Mouse (Mus musculus) kidney, postnatal 25 days (tissue): ENCODE results near the gene Muc4.

ENCODE experiments used
- DNase-seq, 2 experiments: peaks; one replicate each; pipeline ENCODE4 v3.0.0; 2021; ENCODE audit warnings: mixed read lengths in 2 of 2

Muc4 gene

DNA sequence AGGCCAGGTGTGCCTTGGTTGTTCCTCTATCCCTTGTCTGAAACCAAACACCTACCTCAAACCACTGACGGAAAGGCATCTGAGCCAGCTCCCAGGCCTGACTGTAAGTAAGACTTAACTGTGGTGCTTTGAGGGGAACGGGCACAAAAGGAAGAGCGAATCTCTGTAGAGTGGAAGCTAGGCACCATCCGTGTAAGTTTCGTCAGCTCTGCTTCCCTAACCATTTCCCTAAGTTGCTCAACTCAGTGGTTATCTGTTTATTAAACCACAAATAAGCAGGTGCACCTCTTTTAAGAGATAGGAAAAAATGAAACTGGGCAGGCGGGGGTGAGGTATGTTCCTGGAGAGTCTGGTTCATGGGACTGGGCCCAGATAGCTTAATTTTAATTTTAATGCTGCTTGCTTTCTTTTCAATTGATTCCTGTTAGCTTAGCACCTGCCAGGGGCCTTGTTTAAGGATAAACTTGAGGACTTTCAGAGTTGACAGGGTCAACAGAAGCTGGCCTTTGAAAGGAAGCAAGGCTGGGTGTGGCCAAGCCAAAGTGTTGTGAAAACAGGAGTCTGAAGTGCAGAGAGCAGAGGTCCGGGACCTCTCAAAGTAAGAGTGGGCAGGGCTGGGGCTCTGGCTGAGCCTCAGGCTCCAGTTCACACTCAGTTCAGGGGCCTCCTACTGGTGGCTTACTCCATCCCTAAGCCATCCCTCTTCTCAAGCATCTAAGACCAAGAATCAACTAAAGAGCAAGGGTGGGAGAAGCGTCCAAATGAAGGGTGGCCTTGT, 71.9 kb downstream of the Muc4 start:
- DNase-seq, result peak; percentile 40 to 66

DNA sequence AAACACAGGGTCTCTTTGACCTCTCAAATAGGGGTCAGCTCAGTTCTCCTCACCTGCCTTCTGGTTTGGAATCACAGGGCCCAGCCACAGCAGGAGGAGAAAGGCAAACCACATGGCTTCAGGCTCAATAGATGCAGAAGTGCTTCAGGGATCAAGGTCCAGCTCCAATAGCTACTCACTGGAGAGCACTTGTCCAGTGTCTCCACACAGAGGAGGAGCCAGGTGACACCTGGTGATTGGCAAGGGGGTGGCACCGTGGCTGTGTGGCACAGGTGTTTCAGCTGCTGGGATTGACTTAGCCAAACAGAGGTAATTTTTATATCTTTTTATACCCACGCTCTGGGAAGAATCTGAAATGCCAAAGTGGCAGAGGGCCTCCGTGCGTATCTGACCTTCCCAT, 74.6 kb downstream of the Muc4 start, which contains the start of gene Smbd1:
Gene Smbd1 (minus strand): TSS at position 157 of the 400 bp plus-strand sequence.
- no peak for DNase-seq

GRCm38 (mm10) chr16:32812888-32813361, 77.2 kb downstream of the Muc4 start:
- DNase-seq, result peak; percentile 88 to 95

DNA sequence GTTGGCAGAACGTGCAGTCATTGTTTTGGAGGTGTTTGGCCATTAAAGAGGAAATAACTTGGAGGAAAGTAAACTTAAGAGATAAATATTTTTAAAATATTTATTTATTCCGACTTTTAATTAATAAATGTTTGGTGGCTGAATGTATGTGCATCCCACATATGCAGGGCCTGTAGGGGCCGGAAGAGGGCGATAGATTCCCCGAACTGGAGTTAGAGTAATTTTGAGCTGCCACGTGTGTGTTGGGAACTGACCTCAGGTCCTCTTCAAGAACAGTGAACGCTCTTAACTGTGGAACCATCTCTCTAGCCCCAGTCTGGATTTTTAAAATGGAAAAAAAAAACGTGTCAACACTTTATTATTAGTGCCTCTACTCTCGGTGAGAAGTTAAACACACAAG, 77.7 kb downstream of the Muc4 start:
- peak in 1 of 2 experiments; percentile 21 for DNase-seq

- no peak for DNase-seq
Observed at GRCm38 (mm10) chr16:32813771-32814170, 78.1 kb downstream of the Muc4 start.

- peak; percentile 66 to 73 for DNase-seq
Observed at GRCm38 (mm10) chr16:32814539-32814938, 78.9 kb downstream of the Muc4 start.

- peak; percentile 77 to 85 for DNase-seq
Observed at GRCm38 (mm10) chr16:32815160-32815605, 79.5 kb downstream of the Muc4 start.

DNA sequence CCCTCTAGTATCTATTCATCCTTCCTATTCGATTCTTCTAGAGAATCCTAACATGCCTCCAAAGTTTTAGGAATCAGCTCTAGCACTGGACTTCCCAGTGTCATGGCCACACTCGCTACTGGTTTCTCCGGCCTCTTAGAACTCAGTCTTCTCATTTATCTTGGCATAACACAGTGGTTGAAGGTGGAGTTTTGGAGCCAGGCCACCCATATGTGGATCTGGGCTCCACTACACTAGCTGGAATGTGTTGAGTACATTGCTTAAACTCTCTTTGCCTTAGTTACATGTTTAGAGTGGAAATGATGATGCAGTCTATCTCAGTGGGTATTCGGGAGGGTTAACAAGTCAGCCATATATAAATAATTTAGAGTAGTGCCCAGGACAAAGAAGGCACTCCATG, 82.3 kb downstream of the Muc4 start:
- DNase-seq, result no peak

DNA sequence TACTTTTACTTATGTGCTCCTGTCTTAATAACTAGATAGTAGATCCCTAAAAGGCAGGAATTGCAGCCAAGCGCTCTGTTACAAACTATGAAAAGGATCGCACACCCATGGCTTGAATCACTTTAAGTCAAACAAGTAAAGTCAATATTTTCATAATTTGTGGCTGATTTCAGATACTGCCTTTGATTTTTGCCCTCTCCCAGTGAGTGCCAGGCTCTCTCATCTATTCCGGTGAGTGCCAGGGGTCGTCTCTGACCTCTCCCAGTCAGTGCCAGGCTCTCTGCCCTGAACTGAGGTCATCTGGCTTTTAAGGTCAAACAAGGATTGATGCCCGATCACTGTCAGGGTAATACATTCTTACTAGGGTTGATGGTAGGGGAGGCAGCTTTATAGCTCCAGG, 82.8 kb downstream of the Muc4 start:
- DNase-seq, result no peak

GRCm38 (mm10) chr16:32821772-32822449, 86.2 kb downstream of the Muc4 start:
- peak in 1 of 2 experiments; percentile 56 for DNase-seq

DNA sequence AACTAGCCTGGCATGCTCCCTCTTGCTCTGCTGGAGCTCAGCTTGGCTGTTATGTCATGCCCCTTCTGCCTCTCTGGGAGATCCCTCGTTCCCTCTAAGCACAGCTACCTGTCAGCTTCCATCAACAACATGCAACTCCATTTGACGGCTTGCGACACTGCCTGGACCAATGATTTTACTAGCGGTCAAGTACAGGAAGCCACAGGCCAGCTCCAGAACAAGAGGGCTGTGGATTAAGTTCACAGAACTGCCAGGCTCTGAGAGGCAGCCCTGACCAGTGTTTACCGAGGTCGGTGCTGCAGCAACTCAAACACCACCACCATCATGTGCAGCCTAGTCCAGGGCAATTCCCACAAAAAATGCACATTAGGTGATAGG, 86.8 kb downstream of the Muc4 start:
- DNase-seq, result no peak

DNA sequence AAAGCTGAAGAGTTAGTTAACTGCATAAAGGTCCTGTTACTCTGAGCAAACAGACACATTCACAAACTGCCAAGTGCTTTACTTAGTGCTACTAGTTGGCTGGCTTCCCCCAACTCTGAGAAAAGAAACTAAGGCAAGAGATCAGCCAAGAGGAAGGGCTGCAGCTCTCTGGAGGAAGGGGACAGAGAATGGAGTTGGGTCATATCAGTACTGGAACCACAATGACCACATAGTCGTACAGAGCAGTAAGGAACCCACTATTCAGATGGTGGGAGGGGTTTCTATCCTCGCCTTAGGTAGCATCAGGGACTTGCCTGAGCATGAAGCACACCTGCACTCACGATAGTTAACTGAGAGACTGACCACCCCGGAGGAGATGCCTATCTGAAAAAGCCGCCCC, 87.2 kb downstream of the Muc4 start:
- no peak for DNase-seq

GRCm38 (mm10) chr16:32823487-32823886, 87.8 kb downstream of the Muc4 start:
- DNase-seq, result no peak

DNA sequence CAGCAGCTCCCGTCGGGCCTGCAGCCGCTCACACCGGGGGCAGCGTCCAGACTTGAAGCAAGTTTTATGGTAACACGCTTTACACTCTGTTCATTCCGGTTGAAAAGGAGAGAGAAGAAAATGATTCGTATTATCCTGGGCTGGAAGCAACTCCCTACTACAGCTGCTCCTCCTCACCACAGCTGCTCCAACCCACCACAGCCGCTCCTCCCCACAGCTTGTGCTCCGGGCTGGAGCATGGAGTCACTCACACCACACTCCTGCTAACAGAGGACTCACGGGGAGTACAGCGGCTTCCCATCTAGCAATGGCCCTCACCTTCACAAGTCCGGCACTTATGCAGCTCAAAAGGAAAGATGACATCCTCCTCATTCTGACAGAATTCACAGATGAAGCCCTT, 88.4 kb downstream of the Muc4 start:
- no peak for DNase-seq

DNA sequence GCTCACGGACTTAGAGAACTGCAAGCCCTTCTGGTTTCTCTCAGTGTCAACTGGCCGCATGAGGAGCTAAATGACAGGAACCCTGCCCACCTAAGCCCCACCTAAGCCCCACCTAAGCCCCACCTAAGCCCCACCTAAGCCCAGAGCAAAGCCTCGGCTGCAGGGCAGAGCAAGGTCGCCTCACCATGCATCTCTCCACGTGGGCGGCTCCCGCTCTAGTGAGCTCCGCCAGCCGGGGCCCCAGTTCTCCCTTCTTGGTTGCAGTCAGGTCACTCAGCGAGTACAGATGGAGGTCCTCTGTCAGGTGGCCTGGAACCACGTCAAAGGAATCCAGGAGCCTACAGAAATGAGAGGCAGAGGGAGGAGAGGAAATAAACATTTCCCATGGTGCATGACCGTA, 89.7 kb downstream of the Muc4 start:
- no peak for DNase-seq

DNA sequence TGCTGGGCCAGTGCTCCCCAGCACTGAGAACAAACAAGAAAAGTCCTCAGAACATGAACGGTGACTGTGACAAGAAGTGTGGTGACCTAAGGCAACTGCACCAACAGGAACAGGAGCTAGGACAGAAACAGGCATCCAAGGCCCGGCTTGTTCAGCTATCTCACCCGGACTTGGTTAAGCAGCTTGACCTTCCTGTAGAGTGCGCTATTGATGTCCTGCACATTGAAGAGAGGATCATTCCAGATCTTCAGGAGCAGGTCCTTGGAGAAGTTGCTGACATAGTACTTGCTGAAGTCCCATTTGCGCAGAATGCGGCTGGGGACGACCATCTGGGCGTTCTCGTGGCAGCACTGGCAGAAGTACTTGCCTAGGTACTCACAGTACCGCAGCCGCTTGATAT, 90.8 kb downstream of the Muc4 start:
- peak in 1 of 2 experiments; percentile 18 for DNase-seq

DNA sequence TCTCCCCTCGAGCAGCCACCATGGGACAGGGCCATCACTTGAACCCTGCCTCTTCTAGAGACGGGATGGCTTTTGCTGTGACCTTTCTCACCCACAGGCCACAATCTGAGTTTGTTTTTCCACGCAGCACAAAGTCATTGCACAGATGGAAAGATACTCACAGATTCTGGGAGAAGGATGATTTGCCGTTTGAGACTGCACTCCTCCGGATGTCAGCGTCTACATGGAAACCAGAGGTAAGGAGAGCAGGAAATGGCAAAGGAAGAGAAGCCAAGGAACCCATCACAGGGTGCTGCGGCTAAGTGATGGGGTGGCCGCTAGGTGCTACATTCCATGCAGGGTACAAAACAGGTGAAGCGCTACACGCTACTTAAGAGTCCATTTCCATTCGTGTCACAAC, 93.4 kb downstream of the Muc4 start:
- DNase-seq, result no peak

- no peak for DNase-seq
Observed at GRCm38 (mm10) chr16:32831501-32831900, 95.8 kb downstream of the Muc4 start.
